Mouse (Mus musculus) lung, embryonic 14.5 days (tissue): ENCODE results near the gene Nop2. TPM values are rescaled to one million over a fixed set of nuclear protein-coding genes. Genes with fewer than 3 reads are reported as not detected.
A peak's percentile ranks its signal among the peaks of the same experiment; 100 is the strongest.

Experiments used
- ATAC-seq: fragments of 200-750 bp; cut with Nextera tagmentation; 2 replicates; pipeline ENCODE4 v1.8.0; 2017; ENCODE audit warnings: mild to moderate bottlenecking, moderate TSS enrichment, moderate library complexity; ENCODE audit not compliant: insufficient read depth
- DNase-seq: peaks from one replicate; pipeline ENCODE4 v3.0.0-alpha.2; 2015
- H3K27ac ChIP-seq: fragments of 300-500 bp; sonication (generic); 2 replicates; pipeline ENCODE4 v1.5.1; 2014; ENCODE audit warnings: low read depth, mild to moderate bottlenecking, moderate library complexity
- H3K27me3 ChIP-seq: fragments of 300-500 bp; sonication (generic); 2 replicates; pipeline ENCODE4 v1.6.1; 2014; ENCODE audit warnings: low read length, control low read depth; ENCODE audit not compliant: insufficient read depth
- H3K36me3 ChIP-seq: fragments of 300-500 bp; sonication (generic); 2 replicates; pipeline ENCODE4 v1.6.1; 2014; ENCODE audit warnings: control low read depth; ENCODE audit not compliant: insufficient read depth
- H3K4me1 ChIP-seq: fragments of 300-500 bp; sonication (generic); 2 replicates; pipeline ENCODE4 v1.6.1; 2014; ENCODE audit warnings: antibody characterized with exemption, control low read depth; ENCODE audit not compliant: insufficient read depth
- H3K4me2 ChIP-seq: fragments of 300-500 bp; sonication (generic); 2 replicates; pipeline ENCODE4 v1.6.1; 2014; ENCODE audit warnings: mild to moderate bottlenecking
- H3K4me3 ChIP-seq: fragments of 300-500 bp; sonication (generic); 2 replicates; pipeline ENCODE4 v1.5.1; 2014; ENCODE audit warnings: low read depth, low read length
- H3K9ac ChIP-seq: fragments of 300-500 bp; sonication (generic); 2 replicates; pipeline ENCODE4 v1.6.1; 2014
- H3K9me3 ChIP-seq: fragments of 300-500 bp; sonication (generic); 2 replicates; pipeline ENCODE4 v1.6.1; 2016; ENCODE audit warnings: low read depth, low read length, control low read depth
- CTCF ChIP-seq: IDR thresholded peaks from 2 replicates; pipeline ENCODE4 v1.5.1; 2016; ENCODE audit warnings: antibody characterized with exemption, low read depth
- WGBS: fragments of 180-500 bp; shearing (Covaris S2); extraction: QIAGEN DNeasy Blood & Tissue Kit; methylation state at CpG from one replicate; pipeline ENCODE4 v1.1.7; 2014; 5-methylcytosine and 5-hydroxymethylcytosine counted together
- polyA plus RNA-seq: library from polyadenylated mRNA; unstranded; fragments of >200 nt; fragmentation: Nextera tagmentation; extraction: Ambion mirVana; gene quantifications from 2 replicates; pipeline ENCODE4 v1.2.1, GENCODE M21; 2014

Gene Nop2
- polyA plus RNA-seq, 1 experiment from 2014 or later: 70.6 TPM

DNA sequence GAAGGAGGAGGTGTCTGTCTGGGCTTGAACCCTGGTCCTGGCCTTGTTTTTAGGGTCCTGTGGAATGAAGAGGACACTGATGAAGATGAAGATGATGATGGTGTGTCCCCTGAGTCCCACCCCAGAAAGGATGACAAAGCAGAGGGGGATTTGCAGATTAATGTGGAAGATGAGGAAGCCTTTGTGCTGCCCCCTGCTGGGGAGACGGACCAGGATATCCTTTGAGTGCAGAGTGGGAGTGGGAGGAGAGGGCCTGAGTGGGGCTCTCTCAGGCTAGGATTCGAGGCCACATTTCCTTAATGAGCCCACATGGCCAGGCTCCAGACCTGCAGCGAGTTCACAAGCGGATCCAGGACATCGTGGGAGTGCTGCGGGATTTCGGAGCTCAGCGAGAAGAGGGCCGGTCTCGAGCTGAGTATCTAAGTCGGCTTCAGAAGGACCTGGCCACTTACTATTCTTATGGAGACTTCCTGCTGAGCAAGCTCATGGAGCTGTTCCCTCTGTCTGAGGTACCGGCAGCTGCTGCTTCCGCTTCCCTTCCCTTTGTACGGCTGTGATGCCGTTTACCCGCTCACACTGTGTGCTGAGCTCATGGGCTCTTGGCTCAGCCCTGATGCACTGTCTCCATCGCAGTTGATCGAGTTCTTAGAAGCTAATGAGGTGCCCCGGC, 5.4 kb downstream of the Nop2 start:
- no peak overlapping the region for H3K27ac ChIP-seq
- no peaks in the 10 kb centered on the region for H3K27me3 ChIP-seq
- WGBS: 88% methylated on average over 19 of the region's 19 CpGs
- DNase-seq (peak; percentile 60), ATAC-seq (no peak)
- no peak overlapping the region for H3K4me2 ChIP-seq
- H3K4me3 ChIP-seq: no peak overlapping the region
- H3K4me1 ChIP-seq: no peaks in the 10 kb centered on the region
- peak; percentile 61 for TF ChIP-seq CTCF
- peaks cover 90% of the 10 kb centered on the region for H3K36me3 ChIP-seq
- H3K9ac ChIP-seq: no peak overlapping the region
- H3K9me3 ChIP-seq: no peaks in the 10 kb centered on the region

- DNase-seq (no peak), ATAC-seq (no peak)
- Histone ChIP-seq H3K27ac (no peak overlapping the region), H3K4me2 (no peak overlapping the region), H3K4me3 (no peak overlapping the region), H3K27me3 (no peaks in the 10 kb centered on the region), H3K9ac (no peak overlapping the region), H3K4me1 (no peaks in the 10 kb centered on the region), H3K36me3 (peaks cover 96% of the 10 kb centered on the region), H3K9me3 (no peaks in the 10 kb centered on the region)
- WGBS: 93% methylated on average over 7 of the region's 7 CpGs
- no peak for TF ChIP-seq CTCF
Measured at GRCm38 (mm10) chr6:125139747-125140146, 8.0 kb downstream of the Nop2 start.

- DNase-seq (no peak), ATAC-seq (no peak)
- Histone ChIP-seq H3K9ac (no peak overlapping the region), H3K27me3 (no peaks in the 10 kb centered on the region), H3K4me3 (no peak overlapping the region), H3K9me3 (no peaks in the 10 kb centered on the region), H3K4me2 (no peak overlapping the region), H3K4me1 (0 out of 2 replicates have a peak, but pooled peaks cover 10% of the 10 kb centered on the region), H3K36me3 (peaks cover 70% of the 10 kb centered on the region), H3K27ac (no peak overlapping the region)
- 85% methylated on average over 8 of the region's 8 CpGs for WGBS
- no peak for TF ChIP-seq CTCF
Measured at GRCm38 (mm10) chr6:125142436-125142835, 10.7 kb downstream of the Nop2 start.

DNA sequence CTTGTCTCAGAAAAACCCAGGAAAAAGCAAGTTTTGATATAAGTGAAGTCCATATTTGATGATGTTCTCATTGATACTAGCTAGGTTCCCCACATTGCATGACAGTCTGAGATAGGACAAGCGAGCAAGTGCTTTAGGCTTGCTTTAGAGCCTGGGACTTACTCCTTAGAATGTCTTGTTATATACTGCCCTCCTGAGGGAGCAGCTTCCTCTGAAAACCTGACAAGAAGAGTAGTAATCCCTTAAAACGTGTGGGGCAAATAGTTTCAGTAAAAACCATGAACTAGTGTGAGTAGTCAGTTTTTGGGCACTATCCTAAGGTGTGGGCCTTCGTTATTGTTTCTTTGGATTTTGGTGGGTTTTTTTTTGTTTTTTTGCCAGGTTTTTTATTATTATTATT, 11.4 kb downstream of the Nop2 start:
- no peak for ATAC-seq
- Histone ChIP-seq H3K9me3 (no peaks in the 10 kb centered on the region), H3K36me3 (peaks cover 64% of the 10 kb centered on the region), H3K27ac (no peak overlapping the region), H3K27me3 (no peaks in the 10 kb centered on the region), H3K9ac (no peak overlapping the region), H3K4me2 (no peak overlapping the region), H3K4me1 (0 out of 2 replicates have a peak, but pooled peaks cover 10% of the 10 kb centered on the region), H3K4me3 (no peak overlapping the region)
- no peak for DNase-seq
- 71% methylated on average over 3 of the region's 3 CpGs for WGBS
- TF ChIP-seq CTCF: no peak

- Histone ChIP-seq H3K4me1 (peaks cover 10% of the 10 kb centered on the region; the same call in 1 of the 2 replicates), H3K9me3 (no peaks in the 10 kb centered on the region), H3K27me3 (no peaks in the 10 kb centered on the region), H3K9ac (no peak overlapping the region), H3K36me3 (peaks cover 56% of the 10 kb centered on the region), H3K4me3 (no peak overlapping the region), H3K4me2 (no peak overlapping the region), H3K27ac (no peak overlapping the region)
- no peak for TF ChIP-seq CTCF
- 77% methylated on average over 9 of the region's 9 CpGs for WGBS
- DNase-seq (no peak), ATAC-seq (no peak)
Measured at GRCm38 (mm10) chr6:125143904-125144303, 12.2 kb downstream of the Nop2 start.

GRCm38 (mm10) chr6:125145001-125145400, 13.3 kb downstream of the Nop2 start, which contains the start of gene Iffo1:
Gene Iffo1, plus strand, starts transcription at chr6:125145241.
- under 1% methylated on average over 16 of the region's 16 CpGs for WGBS
- Histone ChIP-seq H3K4me1 (peaks cover 10% of the 10 kb centered on the region; the same call in 1 of the 2 replicates), H3K27me3 (no peaks in the 10 kb centered on the region), H3K4me2 (peak within 1 kb of the TSS; percentile 82), H3K4me3 (peak within 1 kb of the TSS; percentile 58), H3K36me3 (peaks cover 45% of the 10 kb centered on the region), H3K9ac (peak within 1 kb of the TSS; percentile 66), H3K27ac (peak within 1 kb of the TSS; percentile 80), H3K9me3 (no peaks in the 10 kb centered on the region)
- ATAC-seq (peak; percentile 95), DNase-seq (peak; percentile 94)
- peak; percentile 66 for TF ChIP-seq CTCF

- H3K9ac ChIP-seq: peak overlapping the region; percentile 66
- peak overlapping the region; percentile 82 for H3K4me2 ChIP-seq
- H3K27ac ChIP-seq: peak overlapping the region; percentile 80
- ATAC-seq (peak; percentile 73), DNase-seq (no peak)
- peaks cover 10% of the 10 kb centered on the region; the same call in 1 of the 2 replicates for H3K4me1 ChIP-seq
- no peaks in the 10 kb centered on the region for H3K27me3 ChIP-seq
- peak overlapping the region; percentile 58 for H3K4me3 ChIP-seq
- WGBS: 2% methylated on average over 35 of the region's 35 CpGs
- no peak for TF ChIP-seq CTCF
- H3K9me3 ChIP-seq: no peaks in the 10 kb centered on the region
- H3K36me3 ChIP-seq: peaks cover 40% of the 10 kb centered on the region
Measured at GRCm38 (mm10) chr6:125145479-125145951, 13.8 kb downstream of the Nop2 start.
